Mouse (Mus musculus): ENCODE data around the gene Cog3. TPM values are rescaled to one million over a fixed set of nuclear protein-coding genes. Genes with fewer than 3 reads are reported as not detected.

The Cog3 gene
- total RNA-seq (2023) = 37.8 TPM

DNA sequence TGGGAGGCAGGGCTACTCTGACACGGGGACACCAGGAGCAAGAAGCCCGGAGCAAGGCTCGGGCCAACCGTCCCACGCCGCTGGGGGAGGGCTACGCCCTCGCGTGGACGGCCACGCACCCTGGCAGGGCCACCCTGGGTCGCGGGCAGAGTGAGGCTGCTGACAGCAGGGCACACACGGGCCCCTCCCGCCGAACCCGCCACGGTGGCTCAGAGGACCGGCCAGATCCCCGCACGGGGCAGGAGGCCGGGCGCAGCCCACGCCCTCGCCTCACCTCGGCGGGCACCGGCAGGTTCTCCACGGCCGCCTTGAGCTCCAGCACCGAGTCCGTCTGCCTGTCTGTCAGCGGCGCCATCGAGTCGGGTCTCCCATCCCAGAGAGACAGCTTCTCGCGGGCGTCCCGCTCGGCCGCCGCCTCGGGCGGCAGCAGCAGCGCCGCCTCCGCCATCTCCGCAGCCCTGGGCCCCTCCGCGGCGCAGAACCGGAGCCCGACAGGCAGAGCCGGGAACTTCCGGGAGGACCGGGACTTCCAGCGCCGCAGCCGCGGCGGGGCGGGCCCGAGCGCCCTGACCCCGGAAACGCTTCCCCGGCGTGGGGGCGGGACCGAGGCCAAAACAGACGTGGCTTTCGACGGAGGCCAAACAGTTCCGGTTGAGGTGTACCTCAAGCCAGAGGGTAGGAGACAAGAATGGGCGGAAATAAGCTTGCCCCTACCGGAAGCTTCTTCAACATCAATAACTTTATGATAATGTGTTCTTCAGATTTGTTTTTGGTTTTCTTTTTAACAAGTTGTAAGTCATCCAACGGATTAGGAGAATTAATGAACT lies at the start of gene Cog3:
TSS of gene Cog3 (minus strand) at position 527 of the 827 bp plus-strand sequence.

GRCm38 (mm10) chr14:75786868-75787793 lies 32.8 kb upstream of the Cog3 start, which contains the start of gene Slc25a30:
Gene Slc25a30 (minus strand): TSS chr14:75787037.

Other genes with a start within 250 kb of the Cog3 start
- not detected for gene Spert, start 161.4 kb downstream of the Cog3 start, total RNA-seq (2023)
- gene Erich6b, start 112.3 kb downstream of the Cog3 start, total RNA-seq (2023) = not detected
- gene Slc25a30, start 32.5 kb upstream of the Cog3 start, total RNA-seq (2023) = 45.5 TPM
- gene Tpt1, start 90.6 kb upstream of the Cog3 start, total RNA-seq (2023) = 9,488 TPM
- not detected for gene Kctd4, start 200.5 kb upstream of the Cog3 start, total RNA-seq (2023)

Measured in CD4-positive naive resting alpha-beta T cell, adult 57 days (primary cell).